Mouse (Mus musculus): ENCODE data around the gene Bmp15. TPM values are rescaled to one million over a fixed set of nuclear protein-coding genes. Genes with fewer than 3 reads are reported as not detected.

Bmp15 gene
- not detected in 2 replicates for polyA plus RNA-seq (2012; rRNA removed)

DNA sequence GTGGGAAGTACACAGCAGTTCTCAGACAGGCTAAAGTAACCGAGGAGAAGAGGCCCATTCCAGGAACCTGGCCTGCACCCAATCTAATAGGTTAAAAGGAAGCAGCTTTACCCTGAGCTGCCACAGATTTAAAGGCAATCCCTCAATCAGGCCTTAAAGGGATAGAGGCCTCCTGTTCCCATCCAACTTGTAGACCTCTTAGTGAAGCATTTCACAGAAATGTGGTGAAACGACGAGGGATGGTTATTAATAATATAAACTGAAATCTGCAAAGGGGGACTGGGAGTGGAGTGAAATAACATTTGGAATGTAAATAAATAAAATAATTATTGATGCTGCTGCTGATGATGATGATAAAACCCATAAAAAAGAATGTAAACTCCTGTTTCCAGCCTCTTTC is at the start of gene Bmp15:
Bmp15 (minus strand) TSS at position 101 of the 400 bp plus-strand sequence.

Other genes with a start within 250 kb of the Bmp15 start
- gene AU022751, start 237.3 kb downstream of the Bmp15 start, polyA plus RNA-seq (2012; rRNA removed), result not detected in 2 replicates
- 0.06 TPM in 1 of 2 replicates, not detected in the other for gene Nudt10, start 147.7 kb downstream of the Bmp15 start, polyA plus RNA-seq (2012; rRNA removed)
- 0.26 and 0.28 TPM in 2 replicates for gene Shroom4, start 79.1 kb upstream of the Bmp15 start, polyA plus RNA-seq (2012; rRNA removed)